Mouse (Mus musculus): ENCODE measurements around the gene Hnrnph1. TPM values are rescaled to one million over a fixed set of nuclear protein-coding genes. Genes with fewer than 3 reads are reported as not detected.

Hnrnph1 gene
- total and polyA plus RNA-seq, 3 experiments: 239 to 829 (median 428) TPM

DNA sequence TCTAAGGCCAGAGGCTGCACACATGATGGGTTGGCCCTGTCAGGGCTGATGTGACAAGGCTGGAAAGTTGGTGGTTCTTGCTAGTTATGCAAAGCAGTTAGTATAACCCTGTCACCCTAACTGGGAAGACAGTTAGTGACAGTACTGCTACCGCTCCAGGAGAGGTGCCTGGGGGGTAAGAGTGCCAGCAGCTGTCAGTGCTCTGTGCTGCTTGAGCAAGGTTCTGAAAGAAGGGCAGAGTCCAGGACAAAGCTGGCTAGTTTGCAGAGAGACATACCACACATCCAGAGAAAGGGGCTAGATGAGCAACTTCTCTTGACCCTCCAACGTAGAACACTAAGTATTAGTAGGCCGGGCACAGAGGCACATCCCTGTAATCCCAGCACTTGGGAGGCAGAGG is 25.7 kb downstream of the Hnrnph1 start:
- Histone ChIP-seq H3K9me3 (replicated peaks; ENCODE audit: low read length) (no peaks in the 10 kb centered on the region), H3K4me1 (ENCODE audit: control insufficient read depth in 1 of 2, insufficient read depth in 2 of 2) (peaks cover 0 to 10% of the 10 kb centered on the region in 2 experiments; a peak in 2 of 4 replicates), H3K9ac (ENCODE audit: insufficient read depth, low read depth) (no peak overlapping the region), H3K36me3 (replicated peaks in 1 of 2; ENCODE audit: control insufficient read depth in 1 of 2, insufficient read depth in 1 of 2, low read length in 1 of 2) (peaks cover 48 to 77% of the 10 kb centered on the region in 2 experiments), H3K4me3 (replicated peaks in 1 of 3; ENCODE audit: low read depth in 2 of 3, low read length in 2 of 3, poor library complexity in 1 of 3) (no peak overlapping the region), H3K79me2 (replicated peaks; ENCODE audit: control insufficient read depth, extremely low read depth, insufficient read depth, poor library complexity, severe bottlenecking) (no peaks in the 10 kb centered on the region), H3K27ac (ENCODE audit: insufficient read depth, low read depth) (no peak overlapping the region), H3K27me3 (replicated peaks) (no peaks in the 10 kb centered on the region), H3K4me2 (ENCODE audit: insufficient read depth, low read depth, poor library complexity, severe bottlenecking) (no peak overlapping the region)
- no peak for TF ChIP-seq TCF12 (IDR thresholded peaks at IDR 0.05; ENCODE audit: low read depth, low read length)
- no peak for TF ChIP-seq POLR2AphosphoS2 (IDR thresholded peaks at IDR 0.05; ENCODE audit: low read depth, low read length)
- no peak for TF ChIP-seq CTCF (conservative IDR thresholded peaks at IDR 0.05 in 1 of 2, IDR thresholded peaks at IDR 0.05 in 1 of 2; ENCODE audit: low read depth in 2 of 2, low read length in 2 of 2)
- no peak for DNase-seq (ENCODE audit: extremely low read depth)
- in situ Hi-C loops (cut with MboI; ENCODE audit: low pct_ligation_motif_present, low pct_unique_long_range_greater_than_20kb, low sequenced_read_pairs): no loop called here
- dilution Hi-C loops (cut with MboI; ENCODE audit: extremely low pct_ligation_motif_present, extremely low pct_unique_long_range_greater_than_20kb, low sequenced_read_pairs): no loop called here

DNA sequence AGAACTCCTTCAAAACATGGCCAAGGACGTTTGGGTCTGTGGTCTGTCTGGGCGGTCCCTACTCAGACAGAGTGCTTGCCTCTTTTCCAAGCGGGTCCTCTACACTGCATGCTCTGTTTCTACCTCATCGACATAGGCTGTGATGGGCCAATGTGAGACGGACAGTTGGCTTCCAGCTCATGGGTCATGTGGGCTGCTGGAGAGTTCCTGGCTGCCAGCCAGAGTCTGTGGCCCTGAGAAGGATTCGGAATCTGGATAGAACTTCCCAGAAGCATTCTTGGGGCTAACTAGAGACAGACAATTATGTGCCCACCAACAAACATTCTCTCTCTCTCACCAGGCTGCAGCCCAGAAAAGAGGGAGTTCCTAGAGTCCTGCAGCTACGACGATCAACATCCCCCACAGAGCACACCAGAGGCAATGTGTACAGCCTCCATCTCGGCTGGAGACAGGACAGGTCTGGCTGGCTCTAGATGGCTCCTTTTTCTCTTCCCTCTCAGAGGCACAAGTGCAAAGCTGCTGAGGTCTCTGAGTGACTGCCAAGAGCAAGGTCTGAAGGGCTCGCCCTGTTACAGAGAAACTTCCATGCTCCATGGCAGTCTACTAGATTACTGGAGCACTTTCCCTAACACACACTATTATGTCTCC is 26.7 kb downstream of the Hnrnph1 start:
- Histone ChIP-seq H3K4me2 (ENCODE audit: insufficient read depth, low read depth, poor library complexity, severe bottlenecking) (no peak overlapping the region), H3K4me3 (replicated peaks in 1 of 3; ENCODE audit: low read depth in 2 of 3, low read length in 2 of 3, poor library complexity in 1 of 3) (no peak overlapping the region), H3K4me1 (ENCODE audit: control insufficient read depth in 1 of 2, insufficient read depth in 2 of 2) (peaks cover 0 to 14% of the 10 kb centered on the region in 2 experiments; a peak in 2 of 4 replicates), H3K36me3 (replicated peaks in 1 of 2; ENCODE audit: control insufficient read depth in 1 of 2, insufficient read depth in 1 of 2, low read length in 1 of 2) (peaks cover 44 to 70% of the 10 kb centered on the region in 2 experiments), H3K27me3 (replicated peaks) (no peaks in the 10 kb centered on the region), H3K9ac (ENCODE audit: insufficient read depth, low read depth) (no peak overlapping the region), H3K27ac (ENCODE audit: insufficient read depth, low read depth) (no peak overlapping the region), H3K9me3 (replicated peaks; ENCODE audit: low read length) (no peaks in the 10 kb centered on the region), H3K79me2 (replicated peaks; ENCODE audit: control insufficient read depth, extremely low read depth, insufficient read depth, poor library complexity, severe bottlenecking) (no peaks in the 10 kb centered on the region)
- DNase-seq (ENCODE audit: extremely low read depth): no peak
- dilution Hi-C loops (cut with MboI; ENCODE audit: extremely low pct_ligation_motif_present, extremely low pct_unique_long_range_greater_than_20kb, low sequenced_read_pairs): no loop called here
- in situ Hi-C loops (cut with MboI; ENCODE audit: low pct_ligation_motif_present, low pct_unique_long_range_greater_than_20kb, low sequenced_read_pairs): no loop called here
- TF ChIP-seq SIN3A (IDR thresholded peaks at IDR 0.05; ENCODE audit: low read length): no peak
- TF ChIP-seq POLR2AphosphoS2 (IDR thresholded peaks at IDR 0.05; ENCODE audit: low read depth, low read length): no peak
- no peak for TF ChIP-seq JUN (IDR thresholded peaks at IDR 0.05; ENCODE audit: insufficient read depth, low read depth, low read length)
- TF ChIP-seq ZKSCAN1 (IDR thresholded peaks at IDR 0.05; ENCODE audit: borderline replicate concordance, low read depth, low read length): no peak
- no peak for TF ChIP-seq JUND (conservative IDR thresholded peaks at IDR 0.05; ENCODE audit: low read depth, low read length)
- TF ChIP-seq CHD1 (IDR thresholded peaks at IDR 0.05; ENCODE audit: low read depth, low read length): no peak
- TF ChIP-seq ZNF384 (IDR thresholded peaks at IDR 0.05; ENCODE audit: low read depth, low read length): no peak

DNA sequence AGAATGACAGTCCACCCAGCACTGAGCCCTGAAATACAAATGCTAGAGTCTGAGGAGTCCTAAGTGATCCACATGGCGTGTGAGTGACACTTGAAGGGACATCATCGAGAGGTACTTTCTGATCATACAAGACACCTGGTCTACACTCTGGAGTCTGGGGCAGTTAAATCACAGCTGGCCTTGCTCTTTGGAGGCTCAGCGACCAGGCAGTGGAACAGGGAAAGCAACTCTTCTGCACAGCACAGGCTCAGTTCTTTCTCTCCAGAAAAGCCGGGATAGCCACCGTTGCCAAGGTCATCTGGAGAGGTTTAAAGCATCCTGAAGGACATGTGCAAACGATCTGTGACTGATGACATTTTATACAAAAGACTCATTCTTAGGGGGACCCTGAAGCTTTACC is 30.4 kb downstream of the Hnrnph1 start:
- dilution Hi-C loops (cut with MboI; ENCODE audit: extremely low pct_ligation_motif_present, extremely low pct_unique_long_range_greater_than_20kb, low sequenced_read_pairs): no loop called here

More for the DNA sequence above, 30.4 kb downstream of the Hnrnph1 start:
- no peak for DNase-seq (ENCODE audit: extremely low read depth)
- Histone ChIP-seq H3K9me3 (replicated peaks; ENCODE audit: low read length) (no peaks in the 10 kb centered on the region), H3K4me3 (replicated peaks in 1 of 3; ENCODE audit: low read depth in 2 of 3, low read length in 2 of 3, poor library complexity in 1 of 3) (no peak overlapping the region), H3K4me1 (ENCODE audit: control insufficient read depth in 1 of 2, insufficient read depth in 2 of 2) (peaks cover 0 to 21% of the 10 kb centered on the region in 2 experiments; a peak in 3 of 4 replicates), H3K9ac (ENCODE audit: insufficient read depth, low read depth) (no peak overlapping the region), H3K4me2 (ENCODE audit: insufficient read depth, low read depth, poor library complexity, severe bottlenecking) (no peak overlapping the region), H3K36me3 (replicated peaks in 1 of 2; ENCODE audit: control insufficient read depth in 1 of 2, insufficient read depth in 1 of 2, low read length in 1 of 2) (peaks cover 21 to 61% of the 10 kb centered on the region in 2 experiments), H3K27me3 (replicated peaks) (no peaks in the 10 kb centered on the region), H3K79me2 (replicated peaks; ENCODE audit: control insufficient read depth, extremely low read depth, insufficient read depth, poor library complexity, severe bottlenecking) (no peaks in the 10 kb centered on the region), H3K27ac (ENCODE audit: insufficient read depth, low read depth) (no peak overlapping the region)
- no peak for TF ChIP-seq EP300 (IDR thresholded peaks at IDR 0.05; ENCODE audit: low read length)
- TF ChIP-seq MYC (IDR thresholded peaks at IDR 0.05; ENCODE audit: low read depth, low read length): no peak
- TF ChIP-seq ZKSCAN1 (IDR thresholded peaks at IDR 0.05; ENCODE audit: borderline replicate concordance, low read depth, low read length): no peak
- no peak for TF ChIP-seq ZC3H11A (IDR thresholded peaks at IDR 0.05; ENCODE audit: low read depth, low read length)
- no peak for TF ChIP-seq PAX5 (IDR thresholded peaks at IDR 0.05; ENCODE audit: low read length)
- no peak for TF ChIP-seq BHLHE40 (IDR thresholded peaks at IDR 0.05; ENCODE audit: low read depth, low read length)
- no peak for TF ChIP-seq HCFC1 (IDR thresholded peaks at IDR 0.05; ENCODE audit: low read depth, low read length)
- TF ChIP-seq POLR2A (IDR thresholded peaks at IDR 0.05; ENCODE audit: low read depth, low read length): no peak
- TF ChIP-seq MAZ (IDR thresholded peaks at IDR 0.05; ENCODE audit: low read depth, low read length): no peak
- TF ChIP-seq UBTF (IDR thresholded peaks at IDR 0.05; ENCODE audit: low read depth, low read length): no peak
- no peak for TF ChIP-seq IRF4 (IDR thresholded peaks at IDR 0.05; ENCODE audit: low read depth, low read length)
- TF ChIP-seq ZMIZ1 (IDR thresholded peaks at IDR 0.05; ENCODE audit: low read depth, low read length): no peak
- no peak for TF ChIP-seq NELFE (IDR thresholded peaks at IDR 0.05; ENCODE audit: low read depth, low read length)
- no peak for TF ChIP-seq MEF2A (IDR thresholded peaks at IDR 0.05; ENCODE audit: borderline replicate concordance, low read depth, low read length)
- TF ChIP-seq KAT2A (IDR thresholded peaks at IDR 0.05; ENCODE audit: insufficient replicate concordance, low read length): no peak
- TF ChIP-seq CHD2 (IDR thresholded peaks at IDR 0.05; ENCODE audit: low read length): no peak
- in situ Hi-C loops (cut with MboI; ENCODE audit: low pct_ligation_motif_present, low pct_unique_long_range_greater_than_20kb, low sequenced_read_pairs): no loop called here

Measured in CH12.LX (cell line).